Mouse (Mus musculus) layer of hippocampus, adult 8-10 months (tissue): ENCODE results near the gene Gm45837. TPM values are rescaled to one million over a fixed set of nuclear protein-coding genes. Genes with fewer than 3 reads are reported as not detected.
A peak's percentile ranks its signal among the peaks of the same experiment; 100 is the strongest.

Experiments
- DNase-seq, 2 experiments: peaks; one replicate each; pipeline ENCODE4 v3.0.0; 2022; ENCODE audit warnings: low spot score in 2 of 2
- total RNA-seq, 4 experiments: library from RNA; stranded (reverse); gene quantifications; 2 replicates each; pipeline ENCODE4 v1.2.4; 2022

Gene Gm45837
- total RNA-seq = 1 to 10 TPM in 1 of 4 experiments, not detected in 3; 1.8 TPM

- DNase-seq = no peak
Measured at GRCm38 (mm10) chr7:101410267-101410936, at the start of gene Gm45837. Gene Gm45837 (plus strand): TSS chr7:101410886.

GRCm38 (mm10) chr7:101361021-101361420 lies 49.7 kb upstream of the Gm45837 start:
- no peak for DNase-seq

GRCm38 (mm10) chr7:101361767-101362166 lies 48.9 kb upstream of the Gm45837 start:
- no peak for DNase-seq

GRCm38 (mm10) chr7:101362791-101363191 lies 47.9 kb upstream of the Gm45837 start:
- DNase-seq = no peak

DNA sequence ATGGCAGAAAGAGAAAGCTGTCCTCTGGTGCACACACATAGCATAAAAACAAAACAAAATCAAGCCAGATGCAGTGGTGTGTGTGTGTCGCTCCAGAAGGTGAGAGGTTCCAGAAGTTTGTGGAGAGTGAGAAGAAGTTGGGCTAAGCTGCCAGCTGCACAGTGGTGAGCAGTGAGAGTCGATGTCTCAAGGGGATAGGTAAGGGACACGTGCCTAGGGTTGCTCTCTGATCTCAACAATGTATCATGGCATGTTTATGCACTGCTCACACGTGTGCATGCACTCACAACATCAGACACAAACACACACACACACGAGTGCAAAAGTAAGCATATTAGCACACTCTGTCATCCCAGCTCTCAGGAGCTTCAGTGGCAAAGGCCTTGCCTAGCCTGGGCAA lies 46.8 kb upstream of the Gm45837 start:
- no peak for DNase-seq

- DNase-seq = no peak
Measured at GRCm38 (mm10) chr7:101367901-101368852, 42.5 kb upstream of the Gm45837 start.

GRCm38 (mm10) chr7:101369666-101370065 lies 41.0 kb upstream of the Gm45837 start:
- DNase-seq = no peak

DNA sequence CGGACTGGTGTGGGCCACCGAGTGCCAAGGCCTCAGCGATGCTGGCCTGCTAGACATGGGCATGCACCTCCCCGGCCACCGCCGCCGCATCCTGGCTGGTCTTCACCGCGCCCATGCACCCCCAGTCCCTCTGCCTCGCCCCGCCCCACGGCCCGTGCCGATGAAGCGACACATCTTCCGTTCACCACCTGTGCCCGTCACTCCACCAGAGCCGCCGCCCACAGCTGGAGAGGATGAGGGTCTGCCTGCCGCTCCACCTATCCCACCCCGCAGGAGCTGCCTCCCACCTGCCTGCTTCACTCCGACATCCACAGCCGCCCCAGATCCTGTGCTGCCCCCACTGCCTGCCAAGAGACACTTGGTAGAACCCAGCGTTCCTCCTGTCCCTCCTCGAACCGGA lies 37.6 kb upstream of the Gm45837 start:
- no peak for DNase-seq

DNA sequence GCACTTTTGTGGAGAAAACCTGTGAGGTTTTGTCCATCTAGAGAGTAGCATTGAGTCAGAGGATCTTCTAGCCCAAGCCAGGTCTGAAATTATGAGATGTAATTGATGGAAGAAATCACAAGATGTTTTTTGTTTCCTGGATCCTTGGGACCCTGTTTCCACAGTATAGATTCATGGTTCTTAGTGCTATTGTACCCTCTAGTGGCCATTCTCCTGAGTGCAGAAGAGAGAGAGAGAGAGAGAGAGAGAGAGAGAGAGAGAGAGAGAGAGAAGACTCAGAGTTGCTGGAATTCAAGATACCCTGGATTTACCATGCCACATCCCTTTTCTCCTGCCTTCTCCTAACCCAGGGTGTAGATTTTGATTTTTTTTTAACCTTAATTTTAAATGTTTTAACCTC lies 36.5 kb upstream of the Gm45837 start:
- DNase-seq = no peak

DNA sequence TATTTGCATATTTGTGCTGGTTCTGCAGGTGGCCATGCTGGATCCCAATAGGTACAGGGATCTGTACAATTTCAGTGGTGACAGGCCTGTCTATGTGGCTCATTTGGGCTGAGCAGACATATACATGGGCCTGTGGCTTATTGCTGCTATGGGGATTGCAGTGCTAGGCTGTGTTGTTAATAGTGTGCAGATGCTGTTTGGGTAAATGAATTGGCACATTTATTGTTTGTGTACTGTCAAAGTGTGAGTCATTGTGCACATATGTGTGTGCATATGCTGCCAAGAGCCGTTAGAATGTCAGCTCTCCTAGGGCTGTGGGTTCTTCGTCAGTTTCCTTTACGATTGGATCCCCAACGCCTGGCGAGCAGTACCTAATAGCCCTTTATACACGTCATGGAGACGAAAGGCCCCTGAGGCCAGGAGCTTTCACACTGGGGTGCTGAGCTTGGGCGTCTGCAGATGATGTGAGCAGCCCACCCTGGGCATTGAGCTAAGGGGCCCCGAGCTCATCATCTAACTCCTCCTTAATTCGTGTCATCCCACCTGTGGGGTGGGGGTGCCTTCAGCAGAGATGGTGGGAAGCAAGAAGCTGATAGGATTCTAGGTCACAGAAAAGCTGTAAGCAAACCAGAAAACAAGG lies 33.9 kb upstream of the Gm45837 start:
- peak in 1 of 2 experiments; percentile 42 for DNase-seq

- no peak for DNase-seq
Measured at GRCm38 (mm10) chr7:101377741-101378262, 32.9 kb upstream of the Gm45837 start.

GRCm38 (mm10) chr7:101378285-101378684 lies 32.4 kb upstream of the Gm45837 start:
- no peak for DNase-seq

DNA sequence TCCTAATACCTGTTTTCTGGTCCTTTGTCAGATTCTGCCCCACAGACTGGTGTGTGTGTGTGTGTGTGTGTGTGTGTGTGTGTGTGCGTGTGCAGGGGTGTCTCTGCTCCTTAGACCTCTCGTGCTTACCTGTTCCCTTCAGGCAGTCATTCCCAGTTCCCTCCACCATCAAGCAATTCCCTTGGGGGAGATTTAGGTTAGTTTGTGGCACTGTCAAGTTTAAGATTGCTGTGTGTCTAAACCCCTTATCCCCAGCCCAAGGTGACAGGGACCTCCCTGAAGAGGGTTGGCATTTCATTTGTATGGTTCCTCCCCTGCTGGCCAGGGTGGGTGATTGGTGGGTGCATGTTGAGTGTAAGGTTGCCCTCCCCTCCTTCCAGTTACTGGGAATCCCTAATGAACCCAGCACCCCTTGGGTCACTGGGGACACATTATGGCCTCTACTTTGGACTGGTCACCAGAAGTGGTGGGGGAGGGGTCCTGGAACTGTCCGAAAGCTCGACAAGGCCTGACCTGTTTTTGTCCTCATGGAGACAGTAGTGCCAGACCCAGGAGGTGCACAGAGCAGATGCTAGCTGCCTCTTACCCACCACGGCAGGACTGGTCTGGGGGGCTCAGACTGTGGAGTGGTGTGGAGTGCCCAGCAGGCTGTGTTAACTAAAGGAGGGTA lies 31.8 kb upstream of the Gm45837 start:
- no peak for DNase-seq

- no peak for DNase-seq
Measured at GRCm38 (mm10) chr7:101379732-101380131, 31.0 kb upstream of the Gm45837 start.

- no peak for DNase-seq
Measured at GRCm38 (mm10) chr7:101381512-101381911, 29.2 kb upstream of the Gm45837 start.

DNA sequence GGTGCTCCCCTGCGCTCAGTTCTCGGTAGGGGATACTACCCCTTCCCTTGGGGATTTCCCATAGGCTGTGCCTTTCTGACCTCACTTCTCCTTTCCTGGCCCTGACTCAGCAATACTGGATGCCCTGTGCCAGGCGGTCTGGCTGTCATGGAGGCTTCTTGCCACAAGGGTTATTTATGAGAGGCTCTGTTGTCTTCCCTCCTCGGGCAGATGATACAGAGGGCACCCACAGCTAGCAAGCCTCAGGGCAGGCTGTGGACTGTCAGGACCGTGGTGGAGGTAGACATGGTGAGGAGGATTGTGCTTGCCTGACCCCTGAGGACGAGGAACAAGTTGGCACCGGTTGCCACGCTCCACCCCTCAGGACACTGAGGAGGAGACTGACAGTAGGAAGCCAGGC lies 28.3 kb upstream of the Gm45837 start:
- DNase-seq = no peak

- DNase-seq = no peak
Measured at GRCm38 (mm10) chr7:101383756-101384155, 26.9 kb upstream of the Gm45837 start.

GRCm38 (mm10) chr7:101384931-101385330 lies 25.8 kb upstream of the Gm45837 start:
- DNase-seq = no peak

- no peak for DNase-seq
Measured at GRCm38 (mm10) chr7:101385331-101385733, 25.4 kb upstream of the Gm45837 start.

DNA sequence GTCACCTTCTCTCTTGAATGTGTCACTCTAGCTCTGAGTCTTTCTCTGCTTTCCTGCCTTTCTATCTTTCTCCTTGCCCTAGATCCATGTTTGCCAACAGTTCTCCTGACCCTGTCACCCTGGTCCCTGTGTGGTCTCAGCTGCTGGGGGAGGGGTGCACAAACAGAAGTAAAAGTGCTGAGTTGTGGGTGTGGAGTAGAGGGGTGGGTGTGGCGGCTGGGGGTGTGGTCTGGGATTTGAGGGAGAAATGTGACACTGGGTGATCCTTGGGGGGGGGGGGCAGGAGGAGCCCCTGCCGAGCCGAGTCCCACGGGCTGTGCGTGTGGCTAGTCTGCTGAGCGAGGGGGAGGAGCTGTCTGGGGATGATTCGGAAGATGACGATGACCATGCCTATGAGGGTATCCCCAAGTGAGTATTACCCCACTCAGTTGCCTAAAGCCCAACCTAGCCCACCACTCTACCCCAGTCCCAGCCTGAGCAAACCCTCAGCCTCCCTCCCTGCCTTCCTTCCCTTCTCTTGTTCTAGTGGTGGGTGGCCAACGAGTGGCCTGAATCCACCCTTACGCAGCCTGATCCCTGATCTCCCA lies 24.7 kb upstream of the Gm45837 start:
- no peak for DNase-seq

- no peak for DNase-seq
Measured at GRCm38 (mm10) chr7:101389256-101389655, 21.4 kb upstream of the Gm45837 start.
